Mouse (Mus musculus) adrenal gland, adult (tissue): ENCODE measurements around the gene Lemd2.

Experiments
- DNase-seq, 2 experiments: peaks; one replicate each; pipeline ENCODE4 v3.0.0; 2022 to 2023; ENCODE audit warnings: low spot score in 1 of 2; ENCODE audit not compliant: inconsistent age in 2 of 2

The Lemd2 gene

GRCm38 (mm10) chr17:27166901-27167300, 37.4 kb downstream of the Lemd2 start:
- DNase-seq, result no peak

DNA sequence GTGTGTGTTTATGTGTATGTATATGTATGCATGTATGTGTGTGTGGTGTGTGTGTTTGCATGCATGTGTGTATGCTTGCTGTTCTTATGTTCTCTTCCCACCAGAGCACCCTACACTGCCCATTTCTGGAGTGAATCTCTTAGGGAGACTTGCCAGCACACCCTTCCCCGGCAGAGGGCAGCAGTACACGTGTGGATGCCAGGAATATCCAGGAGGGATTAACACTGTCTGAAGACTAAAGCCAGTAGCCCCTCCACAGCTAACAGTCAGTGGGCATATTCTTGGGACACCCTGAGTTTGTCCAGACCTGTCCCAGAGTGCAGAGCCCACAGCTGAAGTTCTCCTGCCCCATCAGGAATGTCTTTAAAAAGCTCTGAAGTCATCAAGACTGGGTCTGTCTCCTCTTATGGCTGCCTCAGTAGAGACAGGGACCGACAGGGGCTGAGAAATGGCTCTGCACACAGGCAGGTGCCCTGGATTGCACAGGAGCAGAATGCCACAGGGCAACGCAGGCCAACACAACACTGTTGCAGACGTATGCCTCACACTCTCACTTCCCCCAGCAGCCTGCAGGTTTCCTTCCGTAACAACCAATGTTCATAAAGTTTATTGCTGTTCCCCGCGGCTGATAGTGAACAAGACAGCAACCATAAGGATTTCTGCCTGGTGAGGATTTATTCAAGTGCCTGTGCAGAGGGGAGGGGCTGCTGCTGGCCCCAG, 39.1 kb downstream of the Lemd2 start:
- peak; percentile 57 to 84 for DNase-seq

- DNase-seq, result peak in 1 of 2 experiments; percentile 69
Observed at GRCm38 (mm10) chr17:27160905-27161304, 43.4 kb downstream of the Lemd2 start.

DNA sequence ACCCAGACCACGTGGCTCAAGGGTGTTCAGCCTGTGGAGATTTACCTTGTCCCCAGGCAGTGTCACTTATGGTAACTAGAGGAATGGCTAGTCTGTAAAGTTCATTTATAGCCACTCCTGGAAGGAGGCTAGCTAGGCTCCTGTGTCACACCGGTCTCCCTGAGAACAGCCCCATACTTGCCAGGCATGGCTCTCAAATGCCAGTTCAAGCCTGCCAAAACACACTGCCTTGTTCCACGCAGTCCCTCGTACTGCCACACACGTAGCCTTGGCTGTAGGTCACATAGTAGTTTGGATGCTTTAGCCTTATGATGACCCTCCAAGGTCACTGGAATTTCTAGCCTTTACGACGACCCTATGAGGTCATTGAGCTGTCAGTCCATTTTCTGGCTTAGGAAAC, 45.1 kb downstream of the Lemd2 start:
- DNase-seq, result no peak

DNA sequence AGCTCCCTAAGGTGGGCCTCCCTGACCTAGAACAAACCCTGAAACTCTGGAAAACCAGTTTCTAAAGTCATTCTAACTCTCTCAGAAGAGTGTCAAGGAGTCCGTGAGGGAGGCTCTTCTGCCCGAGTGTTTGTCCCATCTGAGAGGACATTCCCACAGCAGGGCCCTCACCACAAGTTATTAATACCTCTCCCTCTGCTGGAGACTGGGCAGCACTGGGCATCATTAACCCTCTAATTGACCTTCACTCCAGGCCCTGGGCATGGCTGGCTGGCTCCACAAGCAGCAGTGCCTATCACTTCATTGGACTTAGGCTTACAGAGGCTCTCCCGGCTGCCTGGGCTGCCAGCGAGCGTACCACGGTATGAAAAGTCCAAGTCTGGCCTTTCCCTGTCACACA, 45.8 kb downstream of the Lemd2 start:
- no peak for DNase-seq

- peak in 1 of 2 experiments; percentile 17 for DNase-seq
Observed at GRCm38 (mm10) chr17:27155752-27156151, 48.5 kb downstream of the Lemd2 start.

- DNase-seq, result no peak
Observed at GRCm38 (mm10) chr17:27154881-27155280, 49.4 kb downstream of the Lemd2 start.

GRCm38 (mm10) chr17:27154256-27154655, 50.0 kb downstream of the Lemd2 start:
- DNase-seq, result no peak

- DNase-seq, result peak; percentile 89 to 92
Observed at GRCm38 (mm10) chr17:27153773-27154193, 50.5 kb downstream of the Lemd2 start.

DNA sequence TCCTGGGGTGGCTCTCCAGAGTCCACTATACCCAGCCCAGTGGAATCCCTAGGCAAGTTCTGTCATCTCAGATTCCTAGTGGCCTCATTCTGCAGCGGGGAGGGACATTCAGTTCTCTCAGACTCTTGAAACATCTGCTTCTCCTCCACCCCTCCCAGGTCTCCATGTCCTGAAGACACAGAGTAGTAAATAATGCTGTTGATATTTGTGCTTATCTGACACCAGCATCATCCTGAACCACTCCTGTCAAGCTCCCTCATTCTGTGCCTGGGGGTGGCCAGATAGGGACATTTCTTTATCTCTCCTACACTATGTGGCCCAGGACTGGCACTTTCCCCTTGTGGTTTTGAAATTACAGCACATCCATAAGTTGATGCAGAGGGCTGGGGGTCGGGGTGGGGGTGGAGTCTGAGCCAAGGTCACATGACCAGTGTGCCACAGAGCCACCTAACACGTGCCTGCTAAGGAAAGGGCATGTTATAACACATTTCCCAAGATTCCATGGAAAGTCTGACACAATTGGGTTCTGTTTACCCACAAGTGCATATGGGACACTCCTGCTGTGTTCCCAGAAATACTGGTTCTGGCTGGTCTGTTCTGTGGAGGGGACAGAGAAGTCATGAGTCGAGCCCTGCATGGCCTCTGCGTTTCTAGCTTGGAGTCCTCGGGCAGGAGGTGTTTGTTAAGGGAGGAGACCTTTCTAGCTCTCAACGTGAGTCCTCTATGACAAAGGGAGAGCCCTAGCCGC, 51.1 kb downstream of the Lemd2 start:
- no peak for DNase-seq

DNA sequence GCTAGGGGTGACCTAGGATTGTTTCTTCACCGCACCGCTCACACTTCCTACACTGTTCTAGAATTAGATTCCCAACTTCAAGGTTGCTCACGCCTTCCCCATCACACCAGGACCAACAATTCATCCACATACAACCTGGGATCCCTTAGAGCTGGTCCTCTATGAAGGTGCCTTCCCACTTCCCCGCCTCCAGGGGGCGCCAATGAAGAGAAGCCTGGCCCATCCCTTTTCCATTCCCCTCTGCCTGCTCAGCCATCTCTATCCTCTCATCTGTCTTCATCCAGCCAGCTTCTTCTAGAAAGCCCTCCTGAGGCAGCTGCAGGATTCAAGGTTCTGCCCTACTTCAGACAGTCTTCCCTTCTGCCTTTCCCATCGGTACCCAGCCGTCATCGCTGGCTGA, 52.9 kb downstream of the Lemd2 start:
- DNase-seq, result peak in 1 of 2 experiments; percentile 69

- peak; percentile 72 to 84 for DNase-seq
Observed at GRCm38 (mm10) chr17:27150871-27151270, 53.4 kb downstream of the Lemd2 start.

DNA sequence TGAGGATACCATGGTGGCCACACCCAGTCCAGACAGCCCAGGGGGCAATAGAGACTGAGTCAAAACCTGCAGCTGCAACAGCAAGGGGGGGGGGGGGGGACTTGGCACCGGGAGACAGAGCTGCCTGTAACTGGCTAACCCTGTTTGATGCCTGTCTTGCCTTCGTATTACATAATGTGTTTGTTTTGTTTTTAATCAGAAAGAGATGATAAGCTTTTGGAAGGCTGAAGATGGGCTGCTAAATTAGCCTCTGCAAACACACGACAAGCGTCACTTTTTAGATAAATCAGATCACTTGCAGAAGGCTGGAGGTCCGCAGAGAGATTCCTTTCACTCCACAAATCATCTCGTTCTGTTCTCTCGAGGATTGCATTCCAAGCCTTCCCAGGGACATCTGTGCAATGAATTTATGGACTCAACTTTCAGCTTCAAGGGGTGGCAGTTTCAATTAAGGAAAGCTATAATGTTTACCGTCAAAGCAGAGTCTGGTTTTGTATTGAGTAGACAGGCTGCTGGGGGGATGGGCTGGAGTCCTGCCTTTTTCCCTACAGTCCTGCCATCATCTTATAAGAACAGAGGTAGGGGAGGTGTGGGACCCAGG, 57.8 kb downstream of the Lemd2 start:
- DNase-seq, result peak in 1 of 2 experiments; percentile 75

GRCm38 (mm10) chr17:27144152-27144551, 60.1 kb downstream of the Lemd2 start:
- peak in 1 of 2 experiments; percentile 52 for DNase-seq

GRCm38 (mm10) chr17:27141971-27142450, 62.3 kb downstream of the Lemd2 start:
- DNase-seq, result peak; percentile 85 to 90

DNA sequence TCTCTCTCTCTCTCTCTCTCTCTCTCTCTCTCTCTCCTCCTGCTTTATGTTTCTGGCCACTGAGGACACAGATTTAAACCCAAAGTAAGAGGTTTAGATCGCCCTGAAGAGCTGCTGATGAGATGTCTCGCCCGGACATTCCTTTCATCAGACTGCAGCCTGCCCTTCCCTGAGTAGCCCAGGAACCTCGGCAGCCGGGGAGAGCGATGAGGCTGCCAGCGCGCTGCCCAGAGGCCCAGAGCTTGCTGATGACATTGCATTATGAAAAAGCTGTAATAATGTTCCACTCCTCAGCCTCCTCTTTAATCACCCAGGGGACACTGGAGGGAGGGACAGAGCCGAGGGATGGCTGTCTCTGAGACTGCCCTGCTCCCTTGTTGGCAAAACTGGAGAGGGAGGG, 64.0 kb downstream of the Lemd2 start:
- DNase-seq, result no peak
